Mouse (Mus musculus) ES-E14 (cell line): ENCODE data around the gene Zbtb20. TPM values are rescaled to one million over a fixed set of nuclear protein-coding genes. Genes with fewer than 3 reads are reported as not detected.

ENCODE experiments used
- DNase-seq: peaks from one replicate; pipeline ENCODE4 v3.0.0-alpha.2; 2013; ENCODE audit warnings: low read depth, low spot score
- H3K27ac ChIP-seq: 2 replicates; pipeline ENCODE4 v1.5.1; 2012; ENCODE audit warnings: low read depth, mild to moderate bottlenecking, low read length, moderate library complexity, mixed read lengths; ENCODE audit not compliant: poor library complexity, insufficient read depth, severe bottlenecking
- H3K36me3 ChIP-seq: 2 replicates; pipeline ENCODE4 v1.6.1; 2012; ENCODE audit warnings: mild to moderate bottlenecking, low read length, moderate library complexity, mixed read lengths; ENCODE audit not compliant: control insufficient read depth, poor library complexity, insufficient read depth, severe bottlenecking
- H3K4me1 ChIP-seq, 2 experiments: fragments of 150-350 bp in 1 of 2; sonication (generic) in 1 of 2; 2 replicates each; pipeline ENCODE4 v1.6.1; 2012; ENCODE audit warnings: low read length in 2 of 2, mild to moderate bottlenecking in 1 of 2, mixed read lengths in 1 of 2; ENCODE audit not compliant: control insufficient read depth in 2 of 2, insufficient read depth in 2 of 2, poor library complexity in 1 of 2
- H3K4me3 ChIP-seq, 2 experiments: fragments of 150-350 bp in 1 of 2; sonication (generic) in 1 of 2; 2 replicates each; pipeline ENCODE4 v1.5.1; 2012; ENCODE audit warnings: low read length in 2 of 2, low read depth in 1 of 2, mild to moderate bottlenecking in 1 of 2, mixed read lengths in 1 of 2; ENCODE audit not compliant: insufficient read depth in 1 of 2, poor library complexity in 1 of 2, severe bottlenecking in 1 of 2
- H3K9ac ChIP-seq: 2 replicates; pipeline ENCODE4 v1.6.1; 2012; ENCODE audit warnings: low read depth, mild to moderate bottlenecking, low read length, mixed read lengths; ENCODE audit not compliant: poor library complexity, insufficient read depth, severe bottlenecking
- H3K9me3 ChIP-seq: fragments of 150-350 bp; sonication (generic); 2 replicates; pipeline ENCODE4 v1.6.1; 2012; ENCODE audit warnings: low read depth, mild to moderate bottlenecking, low read length; ENCODE audit not compliant: control insufficient read depth, insufficient read depth
- CHD2 ChIP-seq: IDR thresholded peaks from 2 replicates; pipeline ENCODE4 v1.6.1; 2014; ENCODE audit warnings: mild to moderate bottlenecking, low read depth, low read length, inconsistent platforms
- HCFC1 ChIP-seq: IDR thresholded peaks from 2 replicates; pipeline ENCODE4 v1.6.1; 2012; ENCODE audit warnings: low read length, inconsistent platforms, borderline replicate concordance; ENCODE audit not compliant: insufficient read depth
- MAFK ChIP-seq: IDR thresholded peaks from 2 replicates; pipeline ENCODE4 v1.6.1; 2014; ENCODE audit warnings: mild to moderate bottlenecking, low read depth, low read length, inconsistent platforms; ENCODE audit not compliant: insufficient read depth
- ZC3H11A ChIP-seq: IDR thresholded peaks from 2 replicates; pipeline ENCODE4 v1.6.1; 2012; ENCODE audit warnings: low read depth, mild to moderate bottlenecking, inconsistent platforms, low read length, borderline replicate concordance
- ZNF384 ChIP-seq: IDR thresholded peaks from 2 replicates; pipeline ENCODE4 v1.6.1; 2012; ENCODE audit warnings: low read depth, low read length, inconsistent platforms
- in situ Hi-C, 2 experiments: fragments of 600-800 bp; cut with MboI; formaldehyde crosslinking; loops; one replicate each; pipeline ENCODE4 v1.15.1; 2025; ENCODE audit warnings: low sequenced_read_pairs in 2 of 2, inconsistent platforms in 1 of 2; ENCODE audit not compliant: unreplicated experiment in 2 of 2
- total RNA-seq: library from RNA; depleted of rRNA; stranded (reverse); fragments of 300-350 nt; gene quantifications from 2 replicates; pipeline ENCODE4 v1.2.3, GENCODE M21; 2012

Gene Zbtb20
- total RNA-seq, 1 experiment, result 4.0 TPM

DNA sequence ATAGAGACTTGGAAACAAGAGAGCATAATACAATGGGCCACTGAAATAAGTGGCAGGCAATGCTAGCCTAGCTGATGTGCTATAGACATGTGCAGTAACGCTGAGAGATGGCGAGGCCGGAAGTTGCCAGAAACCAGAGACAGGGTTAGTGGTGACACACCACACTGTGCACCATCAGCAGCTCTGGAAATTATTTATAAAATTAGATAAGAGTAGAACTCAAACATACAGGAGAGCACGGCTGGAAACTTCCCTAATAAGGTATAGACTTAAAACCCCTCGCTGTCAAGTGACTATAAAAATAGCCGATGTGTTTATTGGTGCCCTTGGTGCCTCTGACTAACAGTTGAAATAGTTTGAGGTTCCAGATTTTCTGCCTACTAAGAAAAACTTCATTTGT lies 565.7 kb downstream of the Zbtb20 start:
- TF ChIP-seq ZNF384, result no peak
- TF ChIP-seq CHD2, result no peak
- TF ChIP-seq HCFC1, result no peak
- TF ChIP-seq ZC3H11A, result no peak
- TF ChIP-seq MAFK, result no peak
- Histone ChIP-seq H3K9ac (no peak overlapping the region), H3K27ac (no peak overlapping the region), H3K9me3 (no peaks in the 10 kb centered on the region), H3K4me1 (no peaks in the 10 kb centered on the region), H3K36me3 (no peaks in the 10 kb centered on the region), H3K4me3 (no peak overlapping the region)
- in situ Hi-C loops, result no loop called here
- DNase-seq, result no peak

- Histone ChIP-seq H3K4me1 (no peaks in the 10 kb centered on the region), H3K9me3 (no peaks in the 10 kb centered on the region), H3K36me3 (no peaks in the 10 kb centered on the region), H3K9ac (no peak overlapping the region), H3K27ac (no peak overlapping the region), H3K4me3 (no peak overlapping the region)
- no peak for DNase-seq
- TF ChIP-seq ZC3H11A (no peak), HCFC1 (no peak), ZNF384 (no peak), MAFK (no peak), CHD2 (no peak)
- in situ Hi-C loops, result no loop called here
Observed at GRCm38 (mm10) chr16:43443034-43443433, 567.4 kb downstream of the Zbtb20 start.

DNA sequence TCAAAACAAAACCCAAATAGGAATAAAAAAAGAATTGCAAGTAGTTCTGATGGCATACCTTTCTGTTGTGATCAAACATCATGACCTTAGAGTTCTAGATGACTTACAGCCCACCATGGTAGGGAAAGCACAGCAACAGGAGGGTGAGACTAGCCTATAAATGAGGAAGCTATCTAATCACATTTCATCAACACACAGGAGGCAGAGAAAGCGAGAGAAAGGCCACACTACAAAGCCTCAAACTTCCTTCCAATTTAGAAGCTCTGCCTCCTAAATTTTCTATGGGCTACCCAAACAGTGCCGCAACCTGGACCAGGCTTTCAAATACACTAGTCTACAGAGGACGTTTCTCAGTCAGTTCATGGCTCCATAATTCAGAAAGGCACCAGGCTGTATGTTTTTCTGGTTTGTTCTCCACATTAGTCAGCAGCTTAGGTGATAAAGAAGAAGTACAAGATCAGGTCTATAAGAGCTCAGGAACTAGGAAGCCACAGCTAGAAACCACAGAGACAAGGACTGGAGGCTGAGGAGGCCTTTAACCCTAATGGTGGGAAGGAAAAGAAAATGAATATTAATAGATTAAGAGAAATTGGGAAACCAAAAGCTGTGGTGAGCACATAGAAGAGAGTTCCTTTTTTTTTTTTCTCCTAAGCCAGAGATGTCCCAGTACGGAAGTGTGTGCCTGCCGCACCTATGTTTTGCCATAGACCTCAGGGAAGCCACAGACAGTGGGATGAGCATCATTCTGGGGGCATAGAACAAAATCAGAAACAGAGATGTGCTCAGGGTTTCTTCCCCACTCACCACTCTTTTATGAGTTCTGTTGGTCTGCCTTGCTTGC lies 572.7 kb downstream of the Zbtb20 start:
- in situ Hi-C loops, result no loop called here
- Histone ChIP-seq H3K27ac (no peak overlapping the region), H3K4me3 (no peak overlapping the region), H3K9ac (no peak overlapping the region), H3K36me3 (no peaks in the 10 kb centered on the region), H3K9me3 (no peaks in the 10 kb centered on the region), H3K4me1 (no peaks in the 10 kb centered on the region)
- no peak for DNase-seq
- TF ChIP-seq CHD2, result no peak
- TF ChIP-seq MAFK, result no peak
- TF ChIP-seq ZNF384, result no peak
- TF ChIP-seq HCFC1, result no peak
- TF ChIP-seq ZC3H11A, result no peak

DNA sequence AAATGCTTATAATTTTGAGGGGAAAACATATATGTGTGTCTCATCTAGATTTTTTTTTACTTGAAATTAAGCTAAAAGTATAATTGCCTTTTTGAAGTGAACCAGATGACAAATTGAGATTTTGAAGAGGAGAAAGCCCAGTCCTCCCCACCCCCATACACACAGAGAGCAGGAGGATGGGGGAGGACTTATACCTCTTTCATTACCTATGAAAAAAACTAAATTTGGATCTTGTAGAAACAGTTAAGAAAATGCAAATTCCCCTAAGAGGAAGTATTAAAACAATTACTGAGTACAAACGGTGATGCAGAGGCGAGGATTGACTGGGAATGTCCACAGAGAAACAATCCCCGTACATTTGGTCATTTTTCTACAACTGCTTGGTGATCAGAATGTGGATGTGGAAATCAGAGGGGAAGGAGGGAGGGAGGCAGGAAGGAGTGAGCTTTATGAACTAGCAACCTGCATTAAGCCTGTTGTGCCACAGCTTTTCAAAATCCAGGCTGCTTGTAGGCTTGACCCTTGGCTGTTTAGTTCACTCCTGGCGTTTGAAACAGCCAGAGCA lies 578.8 kb downstream of the Zbtb20 start:
- no peak overlapping the region for H3K27ac ChIP-seq
- no peaks in the 10 kb centered on the region for H3K36me3 ChIP-seq
- no peaks in the 10 kb centered on the region for H3K9me3 ChIP-seq
- no peaks in the 10 kb centered on the region for H3K4me1 ChIP-seq
- no peak for DNase-seq
- in situ Hi-C loops, result no loop called here
- no peak overlapping the region for H3K4me3 ChIP-seq
- TF ChIP-seq ZNF384 (no peak), CHD2 (no peak), MAFK (no peak), HCFC1 (no peak), ZC3H11A (no peak)
- H3K9ac ChIP-seq, result no peak overlapping the region
